Mouse (Mus musculus): ENCODE results near the gene Elmo2.

- TF ChIP-seq CTCF (IDR thresholded peaks at IDR 0.05; ENCODE audit: insufficient read depth, low read depth, low read length), result no peak
- TF ChIP-seq POLR2A (IDR thresholded peaks at IDR 0.05; ENCODE audit: insufficient read depth, low read depth, low read length), result no peak
Measured at GRCm38 (mm10) chr2:165376001-165376400, 49.7 kb upstream of the Elmo2 start.

Data from olfactory bulb, adult 2 months (tissue).